Mouse (Mus musculus) 416B (cell line): Measurements from ENCODE around the gene Lbr.
A peak's percentile ranks its signal among the peaks of the same experiment; 100 is the strongest.

Experiments used
- DNase-seq: peaks from one replicate; pipeline ENCODE4 v3.0.0; 2011; ENCODE audit warnings: low read depth

Gene Lbr

DNA sequence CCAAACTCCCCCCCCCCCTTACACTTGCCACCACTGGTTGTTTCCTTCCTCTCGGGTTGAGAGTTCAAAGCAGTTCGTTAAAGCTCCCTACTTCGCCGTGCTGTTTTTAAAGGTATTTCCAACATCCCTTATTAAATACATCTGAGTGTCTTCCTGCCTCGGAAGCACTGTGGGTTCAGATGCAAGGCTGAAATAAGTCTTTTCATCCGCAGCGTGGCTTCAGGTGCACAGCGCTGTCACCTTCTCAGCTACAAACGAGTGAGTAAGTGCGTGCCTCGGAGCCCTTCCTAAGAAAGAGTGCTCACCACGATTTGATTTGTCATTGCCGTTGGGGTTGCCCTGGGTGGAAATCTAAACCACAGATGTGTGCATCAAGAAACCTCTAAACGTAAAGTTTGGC, at the start of gene Lbr:
TSS of gene Lbr (minus strand) at position 266 of the 400 bp plus-strand sequence.
- DNase-seq, result peak; percentile 89

DNA sequence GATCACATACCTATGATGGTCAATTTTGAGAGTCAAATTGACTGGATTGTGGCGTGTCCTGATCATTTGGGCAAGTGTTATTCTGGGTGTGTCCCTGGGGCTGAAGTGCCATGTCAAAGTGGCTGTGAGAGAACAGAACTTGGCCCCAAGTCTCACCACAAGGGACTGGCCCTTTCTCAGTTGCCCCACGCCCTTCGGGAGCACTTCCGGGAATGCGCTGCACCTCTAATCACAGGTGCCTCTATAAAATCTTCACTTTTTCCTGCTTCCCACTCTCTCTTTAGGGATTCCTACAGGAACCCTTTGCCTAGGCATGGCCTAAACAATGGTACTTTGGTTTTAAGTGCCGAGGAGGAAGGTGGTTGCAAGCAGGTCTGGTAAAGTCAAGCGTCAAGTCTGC, 46.8 kb upstream of the Lbr start:
- DNase-seq, result no peak

DNA sequence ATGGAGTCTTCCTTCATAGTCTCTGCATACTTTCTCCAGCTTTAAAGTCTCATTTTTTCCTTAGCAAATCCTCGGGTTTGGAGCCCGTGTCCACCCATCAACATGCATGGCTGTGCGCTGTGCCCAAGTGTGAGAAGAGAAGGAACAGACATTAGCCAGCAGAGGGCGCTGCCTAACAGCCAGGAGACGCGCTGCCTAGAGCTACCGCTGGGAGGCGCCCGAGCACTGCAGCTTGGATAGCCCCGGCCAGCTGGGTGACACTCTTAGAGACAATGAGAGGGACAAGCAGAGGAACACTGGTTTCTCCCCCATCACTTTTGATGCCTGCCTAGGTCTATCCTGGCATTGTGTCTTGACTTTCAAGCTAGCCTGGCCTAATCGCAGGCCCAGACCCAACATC, 46.0 kb upstream of the Lbr start:
- DNase-seq, result peak; percentile 81

DNA sequence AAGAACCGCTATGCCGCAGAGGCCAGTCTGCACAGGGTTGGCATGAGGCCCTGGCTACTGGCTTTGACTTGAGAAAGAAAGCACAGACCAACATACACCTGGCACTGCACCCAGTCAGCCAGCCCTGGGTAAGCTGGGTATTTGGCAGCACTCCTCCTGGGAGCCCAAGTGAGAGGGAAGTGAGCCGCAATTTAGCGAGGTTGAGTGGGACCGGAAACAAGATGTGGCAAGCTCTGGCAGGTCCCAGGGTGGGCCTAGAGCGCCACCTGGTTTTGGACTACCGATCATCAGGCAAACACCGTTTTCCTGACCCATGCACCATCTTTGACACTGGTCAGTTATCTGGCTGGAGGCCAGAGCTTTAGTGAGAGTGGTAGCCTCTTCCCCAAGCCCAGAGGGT, 38.7 kb upstream of the Lbr start:
- peak; percentile 91 for DNase-seq

DNA sequence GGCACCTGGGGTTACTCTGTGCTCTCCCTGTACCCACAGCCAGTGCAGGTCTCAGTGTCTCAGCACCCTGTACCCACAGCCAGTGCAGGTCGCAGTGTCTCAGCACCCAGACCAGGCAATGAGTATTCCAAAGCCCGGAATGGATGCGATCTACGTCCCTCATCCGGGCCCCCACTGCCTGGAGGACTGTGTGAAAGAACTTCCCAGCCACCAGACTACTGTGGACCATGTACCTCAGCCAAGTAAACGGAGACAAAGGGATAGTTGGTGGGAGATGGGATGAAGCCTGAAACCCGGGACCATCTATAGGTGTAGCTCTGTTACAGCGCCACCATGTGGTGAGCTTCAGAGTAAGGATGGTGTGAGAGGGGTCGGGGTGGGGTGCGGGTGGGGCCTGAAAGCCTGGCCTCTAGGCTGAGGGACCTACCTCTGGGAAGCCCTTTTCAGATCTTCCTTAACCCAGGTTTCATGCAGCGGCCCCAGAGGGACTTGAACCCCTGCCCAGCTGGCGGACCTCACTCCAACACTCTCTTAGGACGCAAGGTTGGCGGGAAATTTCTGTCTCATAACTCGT, 38.0 kb upstream of the Lbr start:
- DNase-seq, result peak; percentile 52

DNA sequence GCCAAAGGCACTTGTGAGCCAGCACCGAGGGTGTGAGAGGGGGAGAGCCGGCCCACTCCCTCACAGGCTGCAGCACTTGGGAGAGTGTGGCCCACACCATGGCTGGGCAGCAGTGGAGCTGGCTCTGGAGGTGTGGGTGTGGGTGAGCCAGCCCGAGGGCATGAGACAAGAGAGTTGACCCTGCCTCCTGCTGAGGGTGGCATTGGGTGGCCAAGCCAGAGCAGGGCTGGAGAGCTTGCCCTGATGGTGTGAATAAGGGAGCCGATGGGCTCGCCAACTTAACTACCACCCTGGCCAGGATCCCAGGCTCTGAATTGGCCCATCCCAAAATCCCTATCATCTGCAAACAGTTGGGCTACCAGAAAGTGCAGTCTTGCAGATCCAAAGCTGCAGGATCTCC, 35.6 kb upstream of the Lbr start:
- DNase-seq, result no peak

DNA sequence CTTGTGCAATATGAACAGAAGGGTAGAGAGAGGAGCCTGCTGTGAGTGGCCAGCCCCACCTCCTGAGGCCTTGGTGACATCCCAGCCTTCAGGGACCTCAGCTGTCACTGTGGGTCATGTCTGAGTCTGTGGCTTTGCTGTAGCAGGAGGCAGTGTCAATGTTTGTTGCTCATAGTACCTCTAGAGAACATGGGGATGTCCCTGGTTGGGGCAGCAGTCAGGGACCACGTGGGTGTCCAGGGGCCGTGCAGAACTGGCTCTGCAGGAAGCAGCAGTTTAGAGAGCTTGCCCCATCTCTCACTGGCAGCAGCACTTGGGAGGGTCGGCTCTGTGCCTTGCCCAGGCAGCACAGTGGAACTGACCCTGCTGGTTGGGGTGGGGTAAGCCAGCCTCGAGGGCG, 34.2 kb upstream of the Lbr start:
- peak; percentile 69 for DNase-seq

DNA sequence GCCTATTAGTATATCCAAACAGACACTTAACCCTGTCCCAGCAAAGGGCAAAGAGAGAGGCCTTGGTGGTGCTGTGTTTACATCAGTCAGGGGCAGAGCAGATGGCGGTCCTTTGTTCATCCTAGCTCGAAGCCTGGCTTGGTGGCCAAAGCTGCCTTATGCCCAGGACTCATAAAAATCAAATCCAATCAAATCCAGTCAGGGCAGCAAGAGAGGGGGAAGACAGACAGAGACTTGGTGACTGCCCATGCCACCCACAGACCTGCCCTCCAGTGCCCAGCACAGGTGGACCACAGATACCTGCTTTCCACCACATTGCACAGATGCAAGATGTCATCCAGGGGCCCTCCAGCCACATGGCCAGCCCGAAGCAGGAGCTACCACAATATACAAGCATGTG, 33.8 kb upstream of the Lbr start:
- DNase-seq, result no peak

DNA sequence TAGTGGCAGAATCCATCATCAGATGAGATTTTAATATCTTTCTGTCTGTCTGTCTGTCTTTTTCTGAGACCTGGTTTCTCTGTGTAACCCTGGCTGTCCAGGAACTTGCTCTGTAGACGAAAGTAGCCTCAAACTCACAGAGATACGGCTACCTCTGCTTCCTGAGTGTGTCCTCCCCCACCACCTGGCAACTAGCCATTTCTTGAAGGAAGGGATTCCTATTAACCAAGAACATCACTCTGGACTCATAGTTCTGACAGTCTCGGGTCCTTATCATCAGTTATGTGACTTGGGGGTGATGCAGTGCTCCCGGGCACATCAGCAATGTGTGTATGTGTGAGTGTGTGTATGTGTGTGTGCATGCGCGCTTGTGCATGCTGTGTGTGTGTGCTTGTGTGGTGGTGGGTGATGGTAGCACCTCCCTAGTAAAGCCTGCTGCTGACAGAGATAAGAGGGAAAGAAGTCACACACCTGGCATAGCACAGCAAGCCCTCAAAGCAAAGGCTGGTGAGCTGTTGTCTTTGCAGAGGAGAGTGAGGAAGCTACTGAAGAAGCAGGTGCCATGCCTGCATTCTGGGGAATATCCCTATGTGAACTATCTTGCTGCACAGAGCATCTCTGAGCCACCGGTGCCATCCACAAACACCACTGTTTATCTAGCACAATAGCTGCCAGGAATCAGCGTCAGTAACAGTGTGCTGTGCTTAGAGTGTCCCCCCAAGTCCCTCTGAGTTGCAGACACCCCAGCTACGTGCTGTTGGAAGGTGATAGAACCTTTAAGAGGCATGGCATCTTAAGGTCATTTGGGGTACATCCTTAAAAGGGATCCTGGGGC, 30.5 kb upstream of the Lbr start:
- peak; percentile 73 for DNase-seq

DNA sequence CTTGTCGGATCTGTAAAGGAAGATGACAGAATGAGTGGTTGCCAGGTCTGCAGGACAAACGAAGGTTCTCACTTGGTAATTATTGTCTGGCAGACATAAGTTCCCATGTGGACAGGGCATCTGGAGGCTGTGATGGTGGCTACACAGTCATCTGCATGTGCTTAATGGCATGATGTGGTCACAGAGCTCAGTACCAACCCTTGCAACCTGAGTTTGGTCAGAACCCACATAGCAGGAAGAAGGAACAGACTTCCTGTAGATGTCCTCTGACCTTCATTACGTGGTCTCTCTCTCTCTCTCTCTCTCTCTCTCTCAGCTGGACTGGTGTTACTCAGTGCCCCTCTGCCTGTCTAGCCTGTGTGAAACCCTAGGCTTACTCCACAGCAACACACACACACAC, 29.8 kb upstream of the Lbr start:
- DNase-seq, result peak; percentile 88

DNA sequence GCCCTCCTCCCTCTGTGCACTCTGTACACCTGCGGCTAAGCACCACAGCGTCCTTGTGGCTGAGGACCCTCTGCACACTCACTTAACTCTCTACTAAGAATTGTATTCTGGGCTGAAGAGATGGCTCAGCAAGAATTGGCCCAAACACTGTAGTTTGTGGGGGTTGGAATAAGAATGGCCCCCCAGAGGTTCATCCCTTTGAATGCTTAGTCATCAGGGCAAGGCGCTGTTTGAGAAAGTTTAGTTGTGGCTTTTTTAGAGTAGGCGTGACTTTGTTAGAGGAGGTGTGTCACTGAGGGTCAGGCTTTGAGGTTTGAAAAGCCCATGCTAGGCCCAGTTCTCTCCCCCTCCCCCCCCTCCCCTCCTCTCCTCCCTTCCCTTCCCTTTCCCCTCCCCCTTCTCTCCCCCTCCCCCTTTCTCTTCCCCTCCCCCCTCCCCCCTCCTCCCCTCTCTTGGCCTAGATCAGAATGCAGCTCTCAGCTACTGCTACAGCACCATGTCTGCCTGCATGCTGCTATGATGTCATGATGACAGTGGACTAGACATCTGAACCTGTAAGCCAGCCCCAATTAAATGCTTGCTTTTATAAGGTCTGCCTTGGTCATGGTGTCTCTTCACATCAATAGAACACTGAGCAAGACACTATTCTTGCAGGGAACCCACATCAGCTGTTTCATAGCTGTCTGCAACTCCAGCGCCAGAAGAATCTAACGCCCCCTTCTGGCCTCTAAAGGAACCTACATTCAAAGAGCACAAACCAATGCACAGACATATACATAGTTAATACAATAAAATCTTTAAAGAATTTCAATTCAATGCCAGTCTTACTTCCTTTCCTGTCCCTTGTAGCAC, 23.8 kb upstream of the Lbr start:
- peak; percentile 87 for DNase-seq

DNA sequence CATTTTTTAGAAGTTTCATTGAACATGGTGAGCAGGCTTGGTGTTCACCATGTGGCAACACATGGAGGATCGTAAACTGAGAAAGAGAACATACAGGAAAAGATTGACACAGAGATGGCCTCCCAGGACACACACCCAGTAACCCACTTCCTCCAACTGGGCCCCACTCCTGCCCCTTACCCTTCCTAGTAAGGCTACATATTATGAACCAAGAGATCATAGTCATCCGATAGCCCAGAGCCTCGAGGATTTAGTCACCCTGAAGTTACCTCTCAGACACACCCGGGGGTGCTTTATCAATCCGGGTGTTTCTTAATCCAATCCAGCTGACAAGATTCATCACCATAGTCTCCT, 23.0 kb upstream of the Lbr start:
- peak; percentile 70 for DNase-seq

DNA sequence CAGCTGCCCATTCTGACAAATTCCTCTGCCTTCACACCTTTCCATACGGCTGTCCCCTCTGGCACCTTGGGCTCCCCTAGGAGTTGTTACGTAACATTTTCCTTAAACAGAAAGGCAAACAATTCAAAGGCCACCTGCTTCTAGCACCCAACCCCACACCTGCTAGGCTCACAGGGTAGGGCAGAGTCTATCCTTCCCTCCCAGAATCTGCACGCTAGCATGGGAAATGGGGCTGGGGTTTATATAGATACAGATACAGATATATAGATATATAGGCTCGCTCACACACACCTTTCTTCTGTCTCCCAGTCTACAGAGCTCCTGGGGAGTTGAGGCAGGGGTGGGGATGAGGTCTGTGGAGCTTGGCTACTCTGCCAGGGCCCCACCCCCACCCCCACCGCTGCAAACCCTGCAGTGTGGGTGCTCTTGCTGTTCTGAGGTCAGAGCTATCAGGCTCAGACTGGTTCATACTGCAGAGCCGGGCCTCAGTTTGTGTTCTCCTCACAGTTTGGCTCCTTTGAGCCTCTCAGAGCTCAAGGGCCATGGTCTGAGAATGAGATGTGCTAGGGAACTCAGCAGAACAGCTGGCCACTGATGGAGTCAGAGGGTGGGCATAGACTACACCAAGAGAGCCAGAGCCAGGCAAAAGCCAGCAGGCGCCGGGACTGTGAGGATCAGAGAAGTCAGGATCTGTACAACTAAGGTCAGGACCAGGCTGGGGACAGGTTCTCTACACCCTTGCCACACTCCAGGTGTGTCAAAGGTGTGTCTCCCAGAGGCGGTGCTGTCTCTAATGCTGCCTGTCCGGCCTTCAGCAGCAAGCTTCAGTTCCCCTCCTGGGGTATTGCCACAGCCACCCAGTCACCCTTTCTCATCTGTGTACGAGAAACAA, 22.4 kb upstream of the Lbr start:
- no peak for DNase-seq

DNA sequence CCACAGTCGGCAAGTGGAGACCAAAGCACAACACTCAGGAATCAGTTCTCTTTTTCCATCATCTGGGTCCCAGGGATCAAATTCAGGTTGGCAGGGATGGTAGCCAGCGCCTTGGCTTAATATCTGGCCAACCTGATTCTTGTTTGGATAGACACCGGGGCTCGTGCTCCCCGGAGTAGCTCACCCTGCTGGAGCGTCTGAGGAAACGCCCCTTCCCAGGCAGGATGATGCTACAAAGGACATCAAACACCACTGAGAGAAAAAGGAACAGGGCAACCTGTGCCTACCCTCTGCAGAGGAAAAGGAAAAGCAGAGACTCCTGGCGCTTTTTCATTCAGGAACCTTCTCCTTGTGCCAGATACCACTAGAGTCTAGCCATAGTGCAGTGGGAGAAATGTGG, 20.6 kb upstream of the Lbr start:
- DNase-seq, result no peak

DNA sequence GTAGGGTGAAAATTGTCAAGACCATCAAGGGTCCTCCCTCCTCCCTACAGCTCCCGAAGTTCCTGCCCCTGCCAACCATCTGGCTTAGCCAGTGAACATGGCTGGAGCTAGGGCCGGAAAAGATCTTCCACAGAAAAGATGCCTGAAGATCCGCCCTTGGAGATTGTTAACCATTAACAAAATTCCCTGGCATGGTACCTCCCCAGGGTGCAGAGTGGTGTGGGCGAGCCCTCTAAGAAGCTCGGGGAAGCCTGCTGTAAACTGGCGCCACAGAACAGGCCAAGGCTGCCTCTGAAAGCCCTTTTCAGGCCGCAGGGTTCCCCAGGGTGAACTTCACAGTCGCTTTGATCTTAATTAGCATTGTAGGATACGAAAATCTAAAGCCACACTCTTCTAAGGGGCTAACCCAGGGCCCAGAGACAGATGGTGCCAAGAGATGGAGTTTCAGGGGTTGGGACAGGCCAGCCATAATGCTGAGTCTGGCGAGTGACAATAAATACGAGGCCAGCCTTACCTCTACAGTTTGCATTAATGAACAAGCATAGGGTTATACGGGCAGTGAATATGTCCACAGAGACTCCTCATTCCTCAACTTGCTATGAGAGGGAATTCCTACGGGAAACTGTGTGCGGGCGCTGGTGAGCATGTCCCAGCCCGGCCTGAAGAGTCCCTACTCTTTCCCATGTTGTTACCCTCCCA, 20.0 kb upstream of the Lbr start:
- DNase-seq, result no peak

DNA sequence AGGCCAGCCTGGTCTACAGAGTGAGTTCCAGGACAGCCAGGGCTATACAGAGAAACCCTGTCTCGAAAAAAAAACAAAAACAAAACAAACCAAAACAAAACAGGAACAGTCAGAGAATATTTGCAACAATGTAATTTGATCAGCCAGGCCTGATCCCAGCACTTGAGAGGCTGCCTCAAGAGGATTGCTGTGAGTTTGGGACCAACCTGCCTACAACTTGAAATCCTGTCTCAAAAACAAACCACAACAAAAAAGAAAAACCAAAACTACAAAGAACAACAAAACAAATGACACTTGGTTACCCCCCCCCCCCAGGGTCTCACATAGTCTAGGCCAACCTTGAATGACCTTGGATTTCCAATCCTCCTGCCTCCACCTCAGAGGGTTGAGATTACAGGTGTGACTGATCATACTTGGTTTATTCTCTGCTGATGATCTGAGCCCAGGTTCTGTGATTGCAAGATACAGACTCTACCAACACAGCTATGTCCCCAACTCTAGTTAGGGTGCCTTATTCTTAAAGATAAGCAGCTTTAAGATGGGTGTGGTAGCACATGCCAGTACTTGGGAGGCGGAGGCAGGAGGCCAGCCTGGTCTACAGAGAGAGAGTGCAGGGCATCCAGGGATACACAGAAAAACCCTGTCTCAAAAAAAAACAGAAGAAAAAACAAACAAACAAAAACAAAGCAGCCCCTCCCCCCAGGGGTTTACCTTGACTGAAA, 18.5 kb upstream of the Lbr start:
- DNase-seq, result peak; percentile 57

DNA sequence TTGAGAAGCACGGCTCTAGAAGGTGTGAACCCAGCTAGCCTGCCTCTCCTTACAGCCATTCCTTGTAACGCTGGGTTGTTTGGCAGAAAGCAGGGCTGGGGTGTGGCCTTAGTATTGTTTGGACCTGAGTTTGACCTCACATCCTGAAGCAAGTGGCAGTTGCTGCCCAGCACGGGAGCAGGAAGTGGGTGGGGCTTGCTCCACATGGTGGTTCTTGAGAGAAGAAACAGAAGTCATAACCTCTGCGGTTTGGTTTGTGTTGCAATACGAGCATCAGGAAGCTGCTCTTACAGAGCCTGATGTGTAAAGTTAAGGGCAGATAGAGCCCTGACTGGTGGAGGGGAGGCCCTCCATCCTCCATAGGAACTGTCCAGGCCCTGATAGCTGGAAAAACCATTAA, 17.8 kb upstream of the Lbr start:
- peak; percentile 100 for DNase-seq

DNA sequence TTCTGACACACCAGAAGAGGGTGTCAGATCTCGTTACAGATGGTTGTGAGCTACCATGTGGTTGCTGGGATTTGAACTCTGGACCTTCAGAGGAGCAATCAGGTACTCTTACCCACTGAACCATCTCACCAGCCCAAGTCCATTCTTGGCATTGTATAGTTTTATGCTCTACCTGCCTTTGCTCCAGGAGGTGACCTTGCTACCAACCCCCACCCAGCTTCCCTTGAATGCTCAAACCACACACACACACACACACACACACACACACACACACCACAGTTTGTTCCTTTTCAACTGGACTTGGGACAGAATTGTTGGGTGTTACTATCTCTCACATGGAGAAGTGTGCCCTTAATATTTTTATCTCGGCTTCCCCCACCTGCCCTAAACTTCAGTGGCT, 13.5 kb upstream of the Lbr start:
- DNase-seq, result no peak

DNA sequence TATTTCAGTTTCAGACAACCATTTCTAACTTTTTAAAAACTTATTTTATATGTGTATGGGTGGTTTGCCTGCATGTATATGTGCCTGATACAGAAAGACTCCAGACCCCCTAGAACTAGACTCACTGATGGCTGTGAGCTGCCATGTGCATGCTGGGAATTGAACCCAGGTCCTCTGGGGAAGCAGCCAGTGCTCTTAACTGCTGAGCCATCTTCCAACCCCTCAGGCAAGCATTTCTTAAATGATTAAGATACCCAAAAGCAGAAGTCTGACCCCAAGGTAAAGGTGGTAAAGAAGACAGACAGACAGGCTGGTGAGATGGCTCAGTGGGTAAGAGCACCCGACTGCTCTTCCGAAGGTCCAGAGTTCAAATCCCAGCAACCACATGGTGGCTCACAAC, 12.0 kb upstream of the Lbr start:
- DNase-seq, result no peak

DNA sequence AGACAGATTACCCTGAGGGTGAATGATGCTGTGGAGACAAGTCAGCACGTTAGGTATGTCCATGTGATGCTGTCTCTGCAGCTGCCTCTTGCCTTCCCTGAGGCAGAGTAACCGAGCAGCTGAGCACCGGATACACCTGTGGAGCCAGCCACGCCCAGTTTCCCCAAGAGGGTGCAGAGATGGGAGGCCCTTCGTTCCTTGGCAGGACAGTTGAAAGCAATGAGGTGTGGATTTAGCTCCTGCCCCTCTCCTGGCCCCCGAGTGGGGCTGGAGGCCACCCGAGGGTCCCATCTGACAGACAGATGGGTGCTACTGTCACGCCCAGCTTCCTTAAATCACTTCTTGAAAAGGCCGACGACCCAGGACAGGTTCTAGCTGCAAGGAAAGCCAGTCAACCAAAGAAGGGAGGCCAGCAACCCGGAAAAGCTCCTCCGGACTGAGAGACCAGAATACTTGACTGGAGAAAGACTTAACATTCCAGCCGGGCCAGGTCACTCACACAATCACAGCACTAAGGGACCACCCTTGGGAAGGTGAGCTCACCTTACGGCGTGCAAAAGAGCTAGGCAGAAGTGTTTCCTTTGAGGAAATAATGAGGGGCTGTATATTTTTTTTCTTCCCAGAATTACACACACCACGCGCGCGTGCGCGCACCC, 10.4 kb upstream of the Lbr start:
- no peak for DNase-seq
